Mouse (Mus musculus) stomach, embryonic 16.5 days (tissue): ENCODE results near the gene Frmd4b. TPM values are rescaled to one million over a fixed set of nuclear protein-coding genes. Genes with fewer than 3 reads are reported as not detected.

Experiments
- ATAC-seq: fragments of 200-750 bp; cut with Nextera tagmentation; 2 replicates; pipeline ENCODE4 v1.8.0; 2017; ENCODE audit warnings: moderate number of reproducible peaks, moderate TSS enrichment; ENCODE audit not compliant: insufficient read depth, low FRiP score
- H3K27ac ChIP-seq: fragments of 300-500 bp; sonication (generic); 2 replicates; pipeline ENCODE4 v1.5.1; 2014; ENCODE audit warnings: low read length
- H3K27me3 ChIP-seq: fragments of 300-500 bp; sonication (generic); 2 replicates; pipeline ENCODE4 v1.6.1; 2014; ENCODE audit warnings: low read length, control low read depth, mixed read lengths; ENCODE audit not compliant: control insufficient read depth, insufficient read depth
- H3K36me3 ChIP-seq: fragments of 300-500 bp; sonication (generic); 2 replicates; pipeline ENCODE4 v1.6.1; 2014; ENCODE audit warnings: low read length; ENCODE audit not compliant: control insufficient read depth, insufficient read depth
- H3K4me1 ChIP-seq: fragments of 300-500 bp; sonication (generic); 2 replicates; pipeline ENCODE4 v1.6.1; 2014; ENCODE audit warnings: low read length, control low read depth, mixed read lengths; ENCODE audit not compliant: control insufficient read depth, insufficient read depth
- H3K4me2 ChIP-seq: fragments of 300-500 bp; sonication (generic); 2 replicates; pipeline ENCODE4 v1.6.1; 2014; ENCODE audit warnings: low read depth, low read length, mixed read lengths
- H3K4me3 ChIP-seq: fragments of 300-500 bp; sonication (generic); replicated peaks from 2 replicates; pipeline ENCODE4 v1.5.1; 2014; ENCODE audit warnings: mild to moderate bottlenecking, low read length
- H3K9ac ChIP-seq: fragments of 300-500 bp; sonication (generic); 2 replicates; pipeline ENCODE4 v1.6.1; 2014; ENCODE audit warnings: low read length
- H3K9me3 ChIP-seq: fragments of 300-500 bp; sonication (generic); replicated peaks from 2 replicates; pipeline ENCODE4 v1.6.1; 2016; ENCODE audit warnings: low read length, control low read depth; ENCODE audit not compliant: control insufficient read depth
- WGBS: fragments of 180-500 bp; shearing (Covaris S2); extraction: QIAGEN DNeasy Blood & Tissue Kit; methylation state at CpG from one replicate; pipeline ENCODE4 v1.1.7; 2014; 5-methylcytosine and 5-hydroxymethylcytosine counted together
- polyA plus RNA-seq: library from polyadenylated mRNA; unstranded; fragments of >200 nt; fragmentation: Nextera tagmentation; extraction: Ambion mirVana; gene quantifications from 2 replicates; pipeline ENCODE4 v1.2.1, GENCODE M21; 2015

The Frmd4b gene
- polyA plus RNA-seq, 1 experiment from 2014 or later: 17.5 TPM

GRCm38 (mm10) chr6:97576565-97577346 is 40.6 kb downstream of the Frmd4b start:
- no peaks in the 10 kb centered on the region for H3K36me3 ChIP-seq
- no peaks in the 10 kb centered on the region for H3K27me3 ChIP-seq
- H3K4me1 ChIP-seq: no peaks in the 10 kb centered on the region
- ATAC-seq: no peak
- H3K9ac ChIP-seq: no peak overlapping the region
- H3K4me2 ChIP-seq: no peak overlapping the region
- no peak overlapping the region for H3K27ac ChIP-seq
- no peaks in the 10 kb centered on the region for H3K9me3 ChIP-seq
- WGBS: 45% methylated on average over 7 of the region's 7 CpGs
- H3K4me3 ChIP-seq: no peak overlapping the region

DNA sequence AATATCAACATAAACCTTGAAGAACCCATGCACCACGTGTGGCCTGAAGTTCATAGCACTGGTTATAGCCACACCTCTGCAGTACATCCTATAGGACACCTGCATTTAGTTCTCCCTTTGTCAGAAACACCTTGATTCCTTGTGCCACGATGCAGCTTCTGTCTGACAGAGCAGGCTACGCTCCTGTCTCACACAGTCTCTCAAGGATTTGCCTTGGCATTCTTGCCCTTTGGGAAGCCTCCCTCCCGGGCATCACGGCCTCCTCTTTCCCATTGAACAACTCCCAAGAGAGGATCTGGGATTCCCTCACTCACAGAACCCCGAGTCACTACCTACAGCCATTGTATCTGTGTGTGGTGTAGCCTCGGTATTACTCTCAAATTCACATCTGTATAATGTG is 41.2 kb downstream of the Frmd4b start:
- Histone ChIP-seq H3K4me2 (no peak overlapping the region), H3K27ac (no peak overlapping the region), H3K36me3 (no peaks in the 10 kb centered on the region), H3K27me3 (no peaks in the 10 kb centered on the region), H3K9ac (no peak overlapping the region), H3K4me1 (no peaks in the 10 kb centered on the region), H3K9me3 (no peaks in the 10 kb centered on the region), H3K4me3 (no peak overlapping the region)
- no peak for ATAC-seq
- 81% methylated on average over 7 of the region's 7 CpGs for WGBS

DNA sequence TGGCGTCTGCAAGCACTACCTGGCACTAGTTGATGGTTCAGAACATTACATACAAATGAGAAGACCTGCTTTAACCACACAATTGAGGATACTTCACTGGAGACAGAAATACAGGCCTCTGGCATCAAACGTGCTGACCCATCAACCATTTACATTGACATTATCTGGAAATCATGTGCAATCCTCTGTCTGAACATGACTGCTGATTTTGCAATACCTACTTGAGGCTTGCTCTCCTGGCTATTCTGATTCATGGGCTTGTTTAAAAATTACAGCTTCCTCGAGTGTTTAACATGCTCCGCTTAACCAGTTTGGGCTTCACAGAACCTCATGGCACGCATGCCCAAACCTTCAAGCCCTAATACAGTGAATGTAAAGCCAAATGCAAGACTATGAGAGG is 42.4 kb downstream of the Frmd4b start:
- no peaks in the 10 kb centered on the region for H3K9me3 ChIP-seq
- H3K27ac ChIP-seq: no peak overlapping the region
- no peak overlapping the region for H3K4me2 ChIP-seq
- no peaks in the 10 kb centered on the region for H3K27me3 ChIP-seq
- no peaks in the 10 kb centered on the region for H3K4me1 ChIP-seq
- no peak for ATAC-seq
- H3K9ac ChIP-seq: no peak overlapping the region
- WGBS: 85% methylated on average over 5 of the region's 5 CpGs
- H3K4me3 ChIP-seq: no peak overlapping the region
- no peaks in the 10 kb centered on the region for H3K36me3 ChIP-seq

GRCm38 (mm10) chr6:97572226-97572625 is 45.1 kb downstream of the Frmd4b start:
- no peaks in the 10 kb centered on the region for H3K27me3 ChIP-seq
- no peak overlapping the region for H3K27ac ChIP-seq
- no peak overlapping the region for H3K9ac ChIP-seq
- ATAC-seq: no peak
- H3K9me3 ChIP-seq: no peaks in the 10 kb centered on the region
- no peaks in the 10 kb centered on the region for H3K36me3 ChIP-seq
- no peaks in the 10 kb centered on the region for H3K4me1 ChIP-seq
- 78% methylated on average over 5 of the region's 5 CpGs for WGBS
- no peak overlapping the region for H3K4me2 ChIP-seq
- no peak overlapping the region for H3K4me3 ChIP-seq

DNA sequence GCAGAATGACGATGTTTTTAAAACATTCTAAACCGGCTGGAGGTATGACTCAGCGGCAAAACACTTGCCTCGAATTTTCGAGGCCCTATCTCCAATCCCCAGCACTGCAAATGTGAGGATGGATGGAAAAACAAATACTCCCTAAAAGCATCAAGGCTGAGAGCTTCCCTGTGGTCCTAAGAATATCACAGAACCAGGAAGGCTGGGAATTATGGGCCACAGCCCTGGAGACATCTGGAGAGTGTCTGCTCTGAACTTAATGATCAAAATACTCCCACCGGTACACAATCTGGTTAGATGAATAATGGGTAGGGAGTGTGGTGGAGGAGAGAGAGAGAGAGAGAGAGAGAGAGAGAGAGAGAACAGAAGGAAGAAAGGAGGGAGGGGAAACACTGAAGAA is 48.8 kb downstream of the Frmd4b start:
- Histone ChIP-seq H3K4me1 (no peaks in the 10 kb centered on the region), H3K4me3 (no peak overlapping the region), H3K27me3 (no peaks in the 10 kb centered on the region), H3K36me3 (no peaks in the 10 kb centered on the region), H3K9me3 (no peaks in the 10 kb centered on the region), H3K27ac (no peak overlapping the region), H3K9ac (no peak overlapping the region), H3K4me2 (no peak overlapping the region)
- no peak; the same call in 1 of the 2 replicates for ATAC-seq
- 23% methylated on average over 6 of the region's 6 CpGs for WGBS

- H3K27ac ChIP-seq: no peak overlapping the region
- H3K9me3 ChIP-seq: no peaks in the 10 kb centered on the region
- WGBS: 75% methylated on average over 4 of the region's 4 CpGs
- no peak overlapping the region for H3K4me3 ChIP-seq
- no peak overlapping the region for H3K9ac ChIP-seq
- ATAC-seq: no peak
- no peaks in the 10 kb centered on the region for H3K36me3 ChIP-seq
- no peaks in the 10 kb centered on the region for H3K4me1 ChIP-seq
- H3K4me2 ChIP-seq: no peak overlapping the region
- no peaks in the 10 kb centered on the region for H3K27me3 ChIP-seq
These were observed 50.6 kb downstream of the Frmd4b start for GRCm38 (mm10) chr6:97566746-97567145.

DNA sequence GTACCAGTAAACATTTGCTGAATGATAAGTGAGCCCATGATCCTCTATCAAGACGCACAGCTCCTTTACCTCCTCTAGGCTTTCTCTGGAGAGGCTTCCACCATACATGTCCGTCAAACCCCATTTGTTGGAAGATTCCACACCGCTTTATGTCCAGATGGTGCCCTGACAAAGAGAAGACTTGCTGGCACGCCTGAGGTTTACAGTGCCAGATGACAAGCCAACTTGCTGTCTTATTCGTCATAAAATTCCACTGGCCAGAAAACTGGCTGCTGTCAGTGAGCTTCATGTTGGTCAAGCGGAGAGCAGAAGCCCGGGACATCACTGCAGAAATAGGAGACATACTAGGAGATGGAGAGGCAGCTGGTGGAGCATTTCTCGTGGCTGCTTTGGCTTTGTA is 60.2 kb downstream of the Frmd4b start:
- no peak for ATAC-seq
- H3K4me2 ChIP-seq: no peak overlapping the region
- no peaks in the 10 kb centered on the region for H3K4me1 ChIP-seq
- H3K36me3 ChIP-seq: no peaks in the 10 kb centered on the region
- H3K27ac ChIP-seq: no peak overlapping the region
- no peak overlapping the region for H3K4me3 ChIP-seq
- WGBS: 78% methylated on average over 8 of the region's 8 CpGs
- H3K9me3 ChIP-seq: no peaks in the 10 kb centered on the region
- no peak overlapping the region for H3K9ac ChIP-seq
- no peaks in the 10 kb centered on the region for H3K27me3 ChIP-seq

- Histone ChIP-seq H3K27ac (no peak overlapping the region), H3K9ac (no peak overlapping the region), H3K4me1 (no peaks in the 10 kb centered on the region), H3K36me3 (no peaks in the 10 kb centered on the region), H3K27me3 (no peaks in the 10 kb centered on the region), H3K9me3 (no peaks in the 10 kb centered on the region), H3K4me3 (no peak overlapping the region), H3K4me2 (no peak overlapping the region)
- 94% methylated on average over 7 of the region's 7 CpGs for WGBS
- ATAC-seq: no peak
These were observed 61.7 kb downstream of the Frmd4b start for GRCm38 (mm10) chr6:97555637-97556036.

GRCm38 (mm10) chr6:97553431-97553830 is 63.9 kb downstream of the Frmd4b start:
- no peaks in the 10 kb centered on the region for H3K4me1 ChIP-seq
- no peaks in the 10 kb centered on the region for H3K9me3 ChIP-seq
- no peak overlapping the region for H3K27ac ChIP-seq
- no peak for ATAC-seq
- no peaks in the 10 kb centered on the region for H3K36me3 ChIP-seq
- H3K4me3 ChIP-seq: no peak overlapping the region
- H3K9ac ChIP-seq: no peak overlapping the region
- H3K27me3 ChIP-seq: no peaks in the 10 kb centered on the region
- no peak overlapping the region for H3K4me2 ChIP-seq
- 45% methylated on average over 4 of the region's 4 CpGs for WGBS
